Mouse (Mus musculus) spleen, adult 2 months (tissue): ENCODE data around the gene Pidd1.

Source experiments
- CTCF ChIP-seq: fragments of 200-500 bp; IDR thresholded peaks from 2 replicates; pipeline ENCODE4 v1.5.1; 2011; ENCODE audit warnings: mild to moderate bottlenecking, inconsistent platforms; ENCODE audit not compliant: insufficient read depth, insufficient read length, insufficient replicate concordance; ENCODE audit errors: extremely low read depth
- POLR2A ChIP-seq: fragments of 200-500 bp; IDR thresholded peaks from 2 replicates; pipeline ENCODE4 v1.6.1; 2011; ENCODE audit warnings: low read depth, low read length, inconsistent platforms

GRCm38 (mm10) chr7:141467230-141468030 lies 23.6 kb upstream of the Pidd1 start, which contains the start of gene Cd151:
- TF ChIP-seq CTCF = no peak
- TF ChIP-seq POLR2A = no peak
